Mouse (Mus musculus) layer of hippocampus, adult 11-12 months (tissue): ENCODE results near the gene Celf6.

Source experiments
- DNase-seq: peaks from one replicate; pipeline ENCODE4 v3.0.0; 2022; ENCODE audit warnings: low spot score

Celf6 gene

GRCm38 (mm10) chr9:59577844-59578504 is at the start of gene Celf6:
Gene Celf6 (plus strand): TSS chr9:59577917.
- peak; percentile 90 for DNase-seq

DNA sequence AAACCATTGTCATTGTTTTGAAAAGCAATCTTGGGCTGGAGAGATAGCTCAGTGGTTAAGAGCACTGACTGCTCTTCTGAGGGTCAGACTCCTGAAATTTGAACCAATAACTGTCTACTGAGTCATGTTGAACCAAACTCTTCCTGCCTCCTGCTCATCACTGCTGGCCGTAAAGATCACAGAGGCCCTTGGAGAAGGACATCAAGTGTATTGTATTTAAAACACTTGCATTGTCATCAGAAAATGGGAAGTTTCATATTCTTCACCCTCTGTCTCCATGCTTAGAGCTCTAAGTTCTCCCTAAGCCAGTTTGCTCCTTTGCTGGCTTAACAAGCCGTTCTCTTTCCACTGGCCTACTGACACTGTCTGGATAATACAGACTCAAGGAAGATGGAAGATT is 49.4 kb upstream of the Celf6 start:
- no peak for DNase-seq

- DNase-seq: no peak
Measured at GRCm38 (mm10) chr9:59531645-59532044, 46.1 kb upstream of the Celf6 start.

DNA sequence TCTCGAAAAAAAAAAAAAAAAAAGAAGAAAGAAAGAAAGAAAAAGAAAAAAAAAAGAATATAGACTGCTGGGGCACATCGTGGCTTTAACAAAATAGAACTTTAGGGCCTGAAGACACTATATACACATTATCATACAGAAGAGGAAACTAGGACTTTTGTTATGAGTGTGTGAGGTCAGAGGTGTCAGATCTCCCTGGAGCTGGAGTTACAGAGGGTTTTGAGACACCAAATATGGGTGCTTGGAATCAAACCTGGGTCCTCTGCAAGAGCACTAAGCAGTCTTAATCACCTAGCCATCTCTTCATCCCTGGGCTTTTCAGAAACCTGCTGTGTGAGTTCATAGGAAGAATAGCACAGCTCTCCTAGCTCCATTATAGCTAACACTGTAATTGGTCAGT is 44.3 kb upstream of the Celf6 start:
- no peak for DNase-seq

DNA sequence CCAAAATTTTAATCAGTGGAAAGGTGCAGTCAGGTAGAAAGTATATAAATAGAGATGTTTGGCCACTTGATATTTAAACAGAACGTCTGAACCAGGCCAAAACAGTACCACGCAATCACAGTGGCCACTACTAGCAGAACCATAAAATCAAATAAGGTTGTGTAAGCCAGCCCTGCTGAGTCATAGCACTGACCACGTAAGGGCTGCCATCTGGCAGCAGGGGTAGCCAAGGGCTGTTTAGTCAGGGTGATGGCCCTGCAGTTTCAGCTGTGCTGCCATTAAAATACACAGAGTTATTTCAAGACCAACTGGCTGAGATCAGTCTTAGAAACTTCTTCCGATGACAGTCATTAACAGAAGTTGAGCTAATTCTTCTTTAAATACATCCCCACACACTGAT is 43.8 kb upstream of the Celf6 start:
- DNase-seq: no peak

GRCm38 (mm10) chr9:59537651-59538050 is 40.1 kb upstream of the Celf6 start:
- peak; percentile 37 for DNase-seq

DNA sequence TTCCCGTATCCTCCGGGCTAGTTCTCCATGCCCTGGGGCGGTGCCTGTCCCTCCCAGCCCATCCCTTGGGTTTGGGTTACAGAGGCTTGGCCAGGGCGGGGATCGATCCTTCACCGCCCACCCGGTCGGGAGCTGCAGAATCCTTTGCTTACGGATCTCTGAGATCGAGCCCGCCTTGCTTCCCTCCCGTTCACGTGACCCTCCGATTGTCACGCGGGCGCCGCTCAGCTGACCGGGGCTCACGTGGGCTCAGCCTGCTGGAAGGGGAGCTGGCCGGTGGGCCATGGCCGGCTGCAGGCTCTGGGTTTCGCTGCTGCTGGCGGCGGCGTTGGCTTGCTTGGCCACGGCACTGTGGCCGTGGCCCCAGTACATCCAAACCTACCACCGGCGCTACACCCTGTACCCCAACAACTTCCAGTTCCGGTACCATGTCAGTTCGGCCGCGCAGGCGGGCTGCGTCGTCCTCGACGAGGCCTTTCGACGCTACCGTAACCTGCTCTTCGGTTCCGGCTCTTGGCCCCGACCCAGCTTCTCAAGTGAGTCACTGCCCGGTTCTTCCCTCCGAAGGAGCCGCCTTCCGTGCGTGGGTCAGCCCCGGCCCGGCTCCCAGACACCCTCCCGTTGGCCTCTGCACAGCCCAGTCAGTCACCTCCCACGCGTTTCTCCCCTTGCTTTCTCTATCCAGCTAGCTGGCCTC is 38.1 kb upstream of the Celf6 start, which contains the start of the genes Hexa and Tmem202:
Gene Hexa, plus strand, starts transcription at position 100 of the 697 bp plus-strand sequence.
Gene Tmem202, minus strand, starts transcription at position 407 of the 697 bp plus-strand sequence.
- peak; percentile 84 for DNase-seq

- no peak for DNase-seq
Measured at GRCm38 (mm10) chr9:59541617-59542016, 36.1 kb upstream of the Celf6 start.

GRCm38 (mm10) chr9:59542766-59543324 is 34.9 kb upstream of the Celf6 start:
- DNase-seq: no peak

- DNase-seq: no peak
Measured at GRCm38 (mm10) chr9:59544739-59545138, 33.0 kb upstream of the Celf6 start.

- no peak for DNase-seq
Measured at GRCm38 (mm10) chr9:59547869-59548268, 29.8 kb upstream of the Celf6 start.

DNA sequence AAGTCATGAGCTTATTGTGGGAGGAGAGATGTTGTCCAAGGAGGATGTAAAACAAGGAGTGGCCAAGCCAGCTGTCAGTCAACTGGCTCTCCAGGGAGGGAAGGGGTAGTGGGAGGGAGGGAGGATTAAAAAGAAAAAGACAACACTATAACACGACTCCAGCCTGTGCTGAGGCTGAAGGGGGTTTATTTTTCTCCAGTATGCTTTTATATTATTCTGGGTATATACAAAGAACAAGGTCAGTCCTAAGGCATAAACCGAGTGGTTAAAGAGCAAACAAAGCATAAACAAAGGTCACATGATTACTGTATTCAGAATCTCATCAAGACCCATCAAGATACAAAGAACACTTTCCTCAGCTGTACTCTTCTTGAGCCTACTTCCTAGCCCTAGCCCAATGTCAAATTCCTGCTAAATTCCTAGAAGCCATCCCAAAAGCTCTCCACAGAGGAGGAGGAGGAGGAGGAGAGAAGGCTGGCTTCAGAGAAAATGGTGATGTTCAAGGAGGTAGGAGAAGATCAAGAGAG is 28.7 kb upstream of the Celf6 start:
- no peak for DNase-seq

DNA sequence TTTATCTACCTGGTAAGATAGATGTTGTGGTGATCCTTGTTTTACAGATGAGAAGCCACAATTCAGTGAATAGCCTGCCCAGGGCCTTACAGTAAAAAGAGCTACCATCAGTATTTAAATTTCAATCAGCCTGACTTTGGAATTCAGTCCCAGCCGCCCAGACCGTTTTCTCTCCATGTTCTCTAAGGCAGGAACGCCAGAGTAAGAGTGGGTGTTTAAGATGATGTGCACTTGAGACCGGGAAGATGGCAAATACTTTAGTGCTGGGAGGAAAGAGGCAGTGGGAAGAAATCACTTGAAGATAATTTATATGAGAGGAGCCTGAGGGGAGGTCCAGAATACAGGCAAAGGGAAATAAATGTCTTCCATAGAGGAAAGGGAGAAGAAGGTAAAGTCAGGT is 27.6 kb upstream of the Celf6 start:
- DNase-seq: no peak

- no peak for DNase-seq
Measured at GRCm38 (mm10) chr9:59551017-59551416, 26.7 kb upstream of the Celf6 start.

DNA sequence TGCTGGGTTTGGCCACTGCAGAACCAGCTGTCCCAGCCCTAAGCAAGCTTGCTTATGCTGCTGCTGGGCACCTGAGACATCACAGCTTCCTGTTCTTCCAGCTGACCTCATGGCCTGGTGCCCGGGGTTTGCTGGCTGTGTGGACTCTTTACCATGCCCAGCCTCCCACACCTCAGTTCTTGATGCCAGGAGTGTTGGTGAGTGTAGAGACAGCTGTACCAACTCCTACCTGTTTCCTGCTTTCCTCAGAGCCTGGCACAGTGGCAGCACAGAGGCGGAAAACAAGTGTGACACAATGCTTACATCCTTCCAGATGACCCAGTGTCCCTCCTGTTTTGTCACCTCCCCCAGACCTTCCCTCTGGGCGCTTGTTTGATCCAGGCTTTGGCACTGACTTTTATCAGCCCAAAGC is 26.1 kb upstream of the Celf6 start:
- DNase-seq: peak; percentile 41

DNA sequence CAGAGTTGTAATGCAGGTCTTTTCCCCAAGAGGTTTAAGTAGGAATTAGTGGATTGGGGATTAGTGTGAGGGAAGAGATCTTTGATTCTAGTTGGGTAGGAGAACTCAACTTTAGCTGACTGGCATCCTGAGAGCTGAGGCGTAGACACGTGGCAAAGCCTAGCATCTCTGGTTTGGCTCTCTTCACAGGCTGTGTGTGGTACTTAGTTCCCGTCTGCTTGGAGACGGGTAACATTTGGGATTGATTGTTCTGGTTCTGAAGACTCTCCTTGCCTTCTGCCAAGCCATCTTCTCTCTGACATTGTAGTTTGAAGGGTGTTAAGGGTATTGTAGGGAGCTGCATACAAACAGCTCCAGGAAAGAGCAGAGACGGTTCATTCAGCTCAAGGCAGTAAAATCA is 25.1 kb upstream of the Celf6 start:
- no peak for DNase-seq

DNA sequence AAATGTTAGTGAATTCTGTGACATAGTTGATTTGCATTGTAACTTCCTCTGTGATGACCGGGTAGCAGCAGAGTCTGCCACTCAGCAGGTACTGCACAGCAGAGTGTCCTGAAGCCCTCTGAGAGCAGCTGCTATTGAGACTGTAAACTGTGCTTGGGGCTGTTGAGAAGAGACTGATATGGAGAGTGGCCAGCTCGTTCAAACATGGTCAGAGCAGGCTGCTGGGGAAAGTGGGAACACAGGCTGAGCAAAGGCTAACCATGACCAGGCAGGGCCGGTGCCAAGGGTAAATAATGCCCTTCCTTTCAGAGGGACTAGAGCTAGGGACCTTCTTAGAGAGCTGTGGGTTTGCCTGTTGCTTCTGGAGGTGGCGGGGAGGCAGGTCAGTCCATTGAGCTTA is 24.0 kb upstream of the Celf6 start:
- no peak for DNase-seq

- DNase-seq: peak; percentile 80
Measured at GRCm38 (mm10) chr9:59565600-59565999, 12.1 kb upstream of the Celf6 start.

DNA sequence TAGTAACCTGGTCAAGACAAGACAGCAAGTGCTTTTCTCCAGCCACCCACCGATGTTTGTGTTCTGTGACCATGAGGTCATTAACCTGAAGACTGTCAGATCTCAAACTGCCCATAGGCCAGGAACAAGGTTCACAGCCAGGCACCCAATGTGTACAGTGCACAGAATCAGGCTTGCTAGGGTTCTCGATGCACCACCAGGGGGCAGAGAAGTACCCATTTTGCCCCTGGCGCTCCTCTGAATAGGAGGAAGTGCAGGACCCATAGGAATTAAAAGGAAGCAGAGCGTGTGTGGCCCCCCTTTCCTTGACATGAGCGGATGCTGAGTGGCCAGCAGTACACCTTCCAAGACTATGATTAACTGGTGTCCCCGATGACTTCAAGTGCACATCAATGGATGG is 10.6 kb upstream of the Celf6 start:
- peak; percentile 73 for DNase-seq

DNA sequence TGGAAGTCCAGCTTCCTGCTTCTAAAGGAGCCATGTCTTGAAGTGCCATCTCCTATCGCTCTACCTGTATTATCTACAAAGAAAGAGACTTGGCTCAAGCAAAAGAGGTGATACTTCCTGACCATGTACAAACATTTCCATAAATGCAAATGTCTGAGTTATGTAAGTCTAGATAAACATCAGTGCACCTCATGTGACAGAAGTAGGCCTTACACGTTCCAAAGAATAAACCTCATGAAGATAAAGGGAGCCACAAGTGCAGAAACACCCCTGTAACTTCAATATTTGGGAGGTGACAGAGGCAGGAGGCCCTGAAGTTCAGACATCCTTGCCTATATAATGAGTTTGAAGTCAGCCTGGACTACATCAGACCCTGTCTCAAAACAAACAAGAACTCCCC is 5.9 kb upstream of the Celf6 start:
- DNase-seq: no peak

- no peak for DNase-seq
Measured at GRCm38 (mm10) chr9:59577401-59577800, 316 bp upstream of the Celf6 start.

GRCm38 (mm10) chr9:59578505-59578867 is 769 bp downstream of the Celf6 start:
- DNase-seq: no peak

DNA sequence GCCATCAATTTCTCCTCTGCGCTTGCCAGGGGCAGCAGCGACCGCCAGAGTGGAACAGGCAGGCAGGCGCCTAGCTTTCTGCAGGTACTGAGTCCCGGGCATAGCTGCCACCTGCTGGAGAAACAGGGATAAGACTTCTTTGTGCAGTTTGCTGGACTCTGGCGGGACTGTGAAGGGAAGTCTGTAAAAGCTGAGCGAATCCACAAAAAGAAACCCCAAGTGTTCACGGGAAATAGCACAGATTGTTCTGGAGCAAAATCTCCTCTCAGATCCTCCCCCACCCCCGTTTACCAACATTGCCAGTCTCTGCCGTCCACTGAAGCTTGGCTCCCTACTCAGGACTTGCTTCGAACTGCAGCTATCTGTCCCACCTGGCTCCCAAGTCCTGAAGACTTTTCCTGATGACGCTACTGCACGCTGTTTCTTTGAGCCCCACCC is 7.2 kb downstream of the Celf6 start:
- peak; percentile 87 for DNase-seq
